Mouse (Mus musculus) hindbrain, postnatal 0 days (tissue): ENCODE measurements around the gene C2cd4c. TPM values are rescaled to one million over a fixed set of nuclear protein-coding genes. Genes with fewer than 3 reads are reported as not detected.
A peak's percentile ranks its signal among the peaks of the same experiment; 100 is the strongest.

Source experiments
- ATAC-seq: fragments of 200-750 bp; cut with Nextera tagmentation; 2 replicates; pipeline ENCODE4 v1.8.0; 2017; ENCODE audit warnings: mild to moderate bottlenecking, moderate TSS enrichment, moderate library complexity
- DNase-seq: peaks from one replicate; pipeline ENCODE4 v3.0.0-alpha.2; 2015; ENCODE audit warnings: low spot score
- H3K27ac ChIP-seq: fragments of 300-500 bp; sonication (generic); 2 replicates; pipeline ENCODE4 v1.5.1; 2014; ENCODE audit warnings: mild to moderate bottlenecking
- H3K27me3 ChIP-seq: fragments of 300-500 bp; sonication (generic); 2 replicates; pipeline ENCODE4 v1.6.1; 2014; ENCODE audit warnings: low read length, mixed read lengths; ENCODE audit not compliant: insufficient read depth
- H3K36me3 ChIP-seq: fragments of 300-500 bp; sonication (generic); 2 replicates; pipeline ENCODE4 v1.6.1; 2014; ENCODE audit warnings: low read length, mixed read lengths; ENCODE audit not compliant: insufficient read depth
- H3K4me1 ChIP-seq: fragments of 300-500 bp; sonication (generic); 2 replicates; pipeline ENCODE4 v1.6.1; 2014; ENCODE audit warnings: antibody characterized with exemption, low read length, mixed read lengths; ENCODE audit not compliant: insufficient read depth
- H3K4me2 ChIP-seq: fragments of 300-500 bp; sonication (generic); 2 replicates; pipeline ENCODE4 v1.6.1; 2014; ENCODE audit warnings: low read depth, mild to moderate bottlenecking, low read length, moderate library complexity, mixed read lengths
- H3K4me3 ChIP-seq: fragments of 300-500 bp; sonication (generic); 2 replicates; pipeline ENCODE4 v1.5.1; 2014; ENCODE audit warnings: low read length
- H3K9ac ChIP-seq: fragments of 300-500 bp; sonication (generic); replicated peaks from 2 replicates; pipeline ENCODE4 v1.6.1; 2014; ENCODE audit warnings: mild to moderate bottlenecking, low read length, moderate library complexity, mixed read lengths
- H3K9me3 ChIP-seq: fragments of 300-500 bp; sonication (generic); 2 replicates; pipeline ENCODE4 v1.6.1; 2016; ENCODE audit warnings: low read length, mixed read lengths
- CTCF ChIP-seq: IDR thresholded peaks from 2 replicates; pipeline ENCODE4 v1.5.1; 2016; ENCODE audit warnings: antibody characterized with exemption, control low read depth, low read depth
- WGBS: fragments of 180-500 bp; shearing (Covaris S2); extraction: QIAGEN DNeasy Blood & Tissue Kit; methylation state at CpG from one replicate; pipeline ENCODE4 v1.1.7; 2014; 5-methylcytosine and 5-hydroxymethylcytosine counted together
- polyA plus RNA-seq: library from polyadenylated mRNA; unstranded; fragments of >200 nt; fragmentation: Nextera tagmentation; extraction: Ambion mirVana; gene quantifications from 2 replicates; pipeline ENCODE4 v1.2.1, GENCODE M21; 2015
- total RNA-seq: library from RNA; depleted of rRNA; stranded (reverse); fragments of >200 nt; gene quantifications from 2 replicates; pipeline ENCODE4 v1.2.3, GENCODE M21; 2014

The C2cd4c gene
- total and polyA plus RNA-seq, 2 experiments from 2014 or later = 1.0 to 31.9 TPM

- no peak overlapping the region for H3K4me3 ChIP-seq
- H3K27me3 ChIP-seq = no peaks in the 10 kb centered on the region
- no peaks in the 10 kb centered on the region for H3K36me3 ChIP-seq
- WGBS = 30% methylated on average over 7 of the region's 7 CpGs
- H3K9me3 ChIP-seq = no peaks in the 10 kb centered on the region
- H3K4me2 ChIP-seq = no peak overlapping the region
- no peaks in the 10 kb centered on the region for H3K4me1 ChIP-seq
- peak; percentile 90 for DNase-seq
- H3K9ac ChIP-seq = no peak overlapping the region
- TF ChIP-seq CTCF = peak; percentile 98
- ATAC-seq = peak; percentile 79
- H3K27ac ChIP-seq = no peak overlapping the region
These were observed 35.4 kb upstream of the C2cd4c start for GRCm38 (mm10) chr10:79649070-79649751.

- 73% methylated on average over 8 of the region's 8 CpGs for WGBS
- TF ChIP-seq CTCF = no peak
- no peaks in the 10 kb centered on the region for H3K36me3 ChIP-seq
These were observed 31.9 kb upstream of the C2cd4c start, which contains the start of gene Odf3l2 for GRCm38 (mm10) chr10:79645711-79646110. Odf3l2 (minus strand) TSS chr10:79645738.

GRCm38 (mm10) chr10:79638486-79639204 is 24.8 kb upstream of the C2cd4c start:
- Histone ChIP-seq H3K9me3 (no peaks in the 10 kb centered on the region), H3K27me3 (no peaks in the 10 kb centered on the region), H3K4me3 (peak overlapping the region; percentile 70; the same call in 1 of the 2 replicates), H3K27ac (peak overlapping the region; percentile 93; the same call in 1 of the 2 replicates), H3K36me3 (no peaks in the 10 kb centered on the region), H3K9ac (no peak overlapping the region), H3K4me2 (peak overlapping the region; percentile 90), H3K4me1 (peaks cover 11% of the 10 kb centered on the region; the same call in 1 of the 2 replicates)
- ATAC-seq (peak; percentile 18; the same call in 1 of the 2 replicates), DNase-seq (peak; percentile 63)
- TF ChIP-seq CTCF = no peak
- 5% methylated on average over 23 of the region's 23 CpGs for WGBS

More at GRCm38 (mm10) chr10:79645711-79646110, 31.9 kb upstream of the C2cd4c start, which contains the start of gene Odf3l2:
- no peak for ATAC-seq
- H3K4me1 ChIP-seq = no peaks in the 10 kb centered on the region
- DNase-seq = no peak
- H3K9me3 ChIP-seq = no peaks in the 10 kb centered on the region
- H3K27ac ChIP-seq = no peak within 1 kb of the TSS
- no peak within 1 kb of the TSS for H3K4me2 ChIP-seq
- no peak within 1 kb of the TSS for H3K9ac ChIP-seq
- H3K27me3 ChIP-seq = no peaks in the 10 kb centered on the region
- H3K4me3 ChIP-seq = no peak within 1 kb of the TSS

GRCm38 (mm10) chr10:79637128-79638110 is 23.6 kb upstream of the C2cd4c start, which contains the start of gene Shc2:
Shc2 (minus strand) TSS chr10:79637918.
- TF ChIP-seq CTCF = 0 out of 2 replicates have a peak, but pooled peaks have one; percentile 2
- peak; percentile 88 for DNase-seq
- Histone ChIP-seq H3K27ac (peak within 1 kb of the TSS; percentile 93), H3K27me3 (no peaks in the 10 kb centered on the region), H3K4me1 (peaks cover 11% of the 10 kb centered on the region; the same call in 1 of the 2 replicates), H3K4me3 (peak within 1 kb of the TSS; percentile 70), H3K9me3 (no peaks in the 10 kb centered on the region), H3K9ac (peak within 1 kb of the TSS; percentile 91), H3K36me3 (no peaks in the 10 kb centered on the region), H3K4me2 (peak within 1 kb of the TSS; percentile 90)
- ATAC-seq = peak; percentile 81
- under 1% methylated on average over 97 of the region's 116 CpGs for WGBS

- no peak for DNase-seq
- 72% methylated on average over 8 of the region's 8 CpGs for WGBS
- H3K27ac ChIP-seq = peak overlapping the region; percentile 93; the same call in 1 of the 2 replicates
These were observed 22.5 kb upstream of the C2cd4c start for GRCm38 (mm10) chr10:79636287-79636686.

More at GRCm38 (mm10) chr10:79636287-79636686, 22.5 kb upstream of the C2cd4c start:
- Histone ChIP-seq H3K4me3 (peak overlapping the region; percentile 70; the same call in 1 of the 2 replicates), H3K27me3 (no peaks in the 10 kb centered on the region), H3K9me3 (no peaks in the 10 kb centered on the region), H3K36me3 (no peaks in the 10 kb centered on the region), H3K4me1 (peaks cover 11% of the 10 kb centered on the region; the same call in 1 of the 2 replicates), H3K4me2 (peak overlapping the region; percentile 90), H3K9ac (no peak overlapping the region)
- TF ChIP-seq CTCF = no peak
- no peak; the same call in 1 of the 2 replicates for ATAC-seq
